Mouse (Mus musculus): Measurements from ENCODE around the gene Mcidas.

DNA sequence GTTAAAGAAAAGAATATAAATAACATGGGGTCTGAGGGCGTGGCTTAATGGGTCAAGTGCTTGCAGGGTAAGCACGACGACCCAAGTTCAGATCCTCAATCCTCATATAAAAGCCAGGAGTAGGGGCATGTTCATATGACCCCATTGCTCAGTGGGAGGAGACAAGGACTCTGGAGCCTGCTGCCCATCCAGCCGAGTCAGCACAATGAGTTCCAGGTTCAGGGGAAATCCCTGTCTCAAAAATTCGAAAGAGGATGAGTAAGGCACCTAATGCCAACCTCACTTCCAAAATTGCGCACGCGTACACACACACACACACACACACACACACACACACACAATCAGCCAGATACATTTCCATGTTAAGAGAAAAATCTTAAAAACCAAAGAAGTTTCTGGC lies 28.8 kb downstream of the Mcidas start:
- TF ChIP-seq POLR2A (IDR thresholded peaks at IDR 0.05; ENCODE audit: control insufficient read depth, low read depth, low read length), result no peak
- TF ChIP-seq CTCF (IDR thresholded peaks at IDR 0.05; ENCODE audit: control insufficient read depth, insufficient read depth, insufficient replicate concordance, low read depth, low read length), result no peak

Measured in testis, adult 2 months (tissue).